Mouse (Mus musculus): Measurements from ENCODE around the gene Lpp.

- TF ChIP-seq CTCF (conservative IDR thresholded peaks at IDR 0.05 in 1 of 2, IDR thresholded peaks at IDR 0.05 in 1 of 2; ENCODE audit: low read depth in 2 of 2, low read length in 2 of 2) = no peak
- no peak for TF ChIP-seq MAFK (IDR thresholded peaks at IDR 0.05; ENCODE audit: insufficient replicate concordance, low read length)
- TF ChIP-seq POLR2A (IDR thresholded peaks at IDR 0.05; ENCODE audit: low read depth, low read length) = no peak
- no peak for TF ChIP-seq MYC (IDR thresholded peaks at IDR 0.05; ENCODE audit: low read depth, low read length)
- TF ChIP-seq HCFC1 (IDR thresholded peaks at IDR 0.05; ENCODE audit: low read depth, low read length) = no peak
- no peak for TF ChIP-seq MAX (IDR thresholded peaks at IDR 0.05; ENCODE audit: low read length)
- no peak for TF ChIP-seq KAT2A (IDR thresholded peaks at IDR 0.05; ENCODE audit: insufficient replicate concordance, low read length)
- no peak for TF ChIP-seq CHD2 (IDR thresholded peaks at IDR 0.05; ENCODE audit: low read length)
- TF ChIP-seq EP300 (IDR thresholded peaks at IDR 0.05; ENCODE audit: low read length) = no peak
- no peak for TF ChIP-seq BHLHE40 (IDR thresholded peaks at IDR 0.05; ENCODE audit: low read depth, low read length)
- TF ChIP-seq POLR2AphosphoS2 (IDR thresholded peaks at IDR 0.05; ENCODE audit: low read depth, low read length) = no peak
- TF ChIP-seq ZNF384 (IDR thresholded peaks at IDR 0.05; ENCODE audit: low read depth, low read length) = no peak
These were observed 247.9 kb downstream of the Lpp start for GRCm38 (mm10) chr16:24641003-24641797.

All from CH12.LX (cell line).